In genomic region chr7:34133117-34133762, GRCm38 (mm10) we compare ENCODE assay signal across 9 mouse cellular contexts. TPM values are rescaled to one million over a fixed set of nuclear protein-coding genes. Genes with fewer than 3 reads are reported as not detected.
A peak's percentile ranks its signal among the peaks of the same experiment; 100 is the strongest.
DNase-seq lines count a peak whose midpoint lies in the region; ATAC-seq and TF ChIP-seq lines count a peak whose summit lies in the region.
"Had no signal": no experiment of that assay in that cellular context is flagged by ENCODE, and none has a peak within 500 bp of the region (broad histone marks: within the 10 kb centered on the region; RNA-seq: fewer than 3 reads in every experiment).

Wtip (minus strand) TSS chr7:34133268.

- DNase-seq in left cerebral cortex, adult 2 months (ENCODE audit: extremely low spot score in 1 of 2, low spot score in 2 of 2): peak; percentile 44 to 63
- DNase-seq in left cerebral cortex, adult 9 months (ENCODE audit: low spot score in 2 of 2): no peak
- peak; percentile 92 for DNase-seq in embryo, embryonic 9.5 days (ENCODE audit: extremely low spot score)
- peak; percentile 90 for DNase-seq in limb, embryonic 11.5 days (ENCODE audit: low spot score)
- peak; percentile 92 for DNase-seq in midbrain, embryonic 14.5 days

- no peaks in the 10 kb centered on the region for H3K36me3 ChIP-seq in intestine, embryonic 16.5 days (ENCODE audit: control insufficient read depth, insufficient read depth, low read length)
- H3K36me3 ChIP-seq in limb, embryonic 11.5 days (ENCODE audit: control insufficient read depth, insufficient read depth, low read length): no peaks in the 10 kb centered on the region
- H3K36me3 ChIP-seq in midbrain, embryonic 14.5 days (ENCODE audit: control insufficient read depth, insufficient read depth, low read length): no peaks in the 10 kb centered on the region
- H3K36me3 ChIP-seq in testis, adult 2 months (ENCODE audit: control insufficient read depth, insufficient read depth, low read length): no peaks in the 10 kb centered on the region

- no peak for TF ChIP-seq CTCF in left cerebral cortex, adult 2 months (IDR thresholded peaks at IDR 0.05)
- TF ChIP-seq CTCF in testis, adult 2 months (IDR thresholded peaks at IDR 0.05; ENCODE audit: control insufficient read depth, insufficient read depth, insufficient replicate concordance, low read depth, low read length): no peak

- H3K27ac ChIP-seq in left cerebral cortex, adult 2 months: peak within 1 kb of the TSS; percentile 44
- peak within 1 kb of the TSS; percentile 64 for H3K27ac ChIP-seq in intestine, embryonic 16.5 days (ENCODE audit: low read length)
- H3K27ac ChIP-seq in limb, embryonic 11.5 days (replicated peaks; ENCODE audit: low read depth, low read length): peak within 1 kb of the TSS; percentile 84
- H3K27ac ChIP-seq in midbrain, embryonic 14.5 days (replicated peaks; ENCODE audit: low read depth, low read length): peak within 1 kb of the TSS; percentile 71
- H3K27ac ChIP-seq in testis, adult 2 months (ENCODE audit: control insufficient read depth, insufficient read depth, low read depth, low read length): peak within 1 kb of the TSS; percentile 78

- intact Hi-C loops in left cerebral cortex, adult 2 months (cut with DNase I): no loop called here

- H3K4me1 ChIP-seq in intestine, embryonic 16.5 days (ENCODE audit: control insufficient read depth, insufficient read depth, low read length): peaks cover 5% of the 10 kb centered on the region; the same call in 1 of the 2 replicates
- peaks cover 8% of the 10 kb centered on the region; the same call in 1 of the 2 replicates for H3K4me1 ChIP-seq in limb, embryonic 11.5 days (ENCODE audit: control insufficient read depth, insufficient read depth, low read length)
- peaks cover 14% of the 10 kb centered on the region for H3K4me1 ChIP-seq in midbrain, embryonic 14.5 days (ENCODE audit: control insufficient read depth, insufficient read depth, low read length)
- peaks cover 8% of the 10 kb centered on the region for H3K4me1 ChIP-seq in testis, adult 2 months (ENCODE audit: control insufficient read depth, insufficient read depth, low read length)

- H3K27me3 ChIP-seq in intestine, embryonic 16.5 days (replicated peaks; ENCODE audit: control insufficient read depth, insufficient read depth, low read length): no peaks in the 10 kb centered on the region
- no peaks in the 10 kb centered on the region for H3K27me3 ChIP-seq in limb, embryonic 11.5 days (ENCODE audit: control insufficient read depth, insufficient read depth, low read length)
- no peaks in the 10 kb centered on the region for H3K27me3 ChIP-seq in midbrain, embryonic 14.5 days (ENCODE audit: control insufficient read depth, insufficient read depth, low read length)
- no peaks in the 10 kb centered on the region for H3K27me3 ChIP-seq in testis, adult 2 months (ENCODE audit: control insufficient read depth, insufficient read depth, low read length)

- peak within 1 kb of the TSS; percentile 70 for H3K4me2 ChIP-seq in intestine, embryonic 16.5 days (ENCODE audit: low read depth, low read length)
- peak within 1 kb of the TSS; percentile 54 for H3K4me2 ChIP-seq in limb, embryonic 11.5 days (ENCODE audit: low read depth, severe bottlenecking)
- peak within 1 kb of the TSS; percentile 64 for H3K4me2 ChIP-seq in midbrain, embryonic 14.5 days (ENCODE audit: low read length)

- TF ChIP-seq POLR2A in testis, adult 2 months (IDR thresholded peaks at IDR 0.05; ENCODE audit: control insufficient read depth, low read depth, low read length): no peak

- H3K4me3 ChIP-seq in left cerebral cortex, adult 2 months: peak within 1 kb of the TSS; percentile 47
- peak within 1 kb of the TSS; percentile 68 for H3K4me3 ChIP-seq in intestine, embryonic 16.5 days (ENCODE audit: low read length)
- H3K4me3 ChIP-seq in limb, embryonic 11.5 days (ENCODE audit: low read depth, low read length): peak within 1 kb of the TSS; percentile 65
- H3K4me3 ChIP-seq in midbrain, embryonic 14.5 days (replicated peaks; ENCODE audit: low read depth, low read length): peak within 1 kb of the TSS; percentile 70
- H3K4me3 ChIP-seq in testis, adult 2 months (ENCODE audit: control insufficient read depth, low read depth, low read length): peak within 1 kb of the TSS; percentile 89

- under 1% methylated on average over 61 of the region's 65 CpGs for WGBS in intestine, embryonic 16.5 days
- WGBS in limb, embryonic 11.5 days: 2% methylated on average over 29 of the region's 65 CpGs
- 1% methylated on average over 46 of the region's 65 CpGs for WGBS in midbrain, embryonic 14.5 days

- ATAC-seq in granulocyte monocyte progenitor cell, adult 5-6 weeks (replicated peaks; ENCODE audit: poor library complexity, severe bottlenecking): peak; percentile 52
- ATAC-seq in intestine, embryonic 16.5 days: peak; percentile 89
- peak; percentile 91 for ATAC-seq in limb, embryonic 11.5 days (ENCODE audit: insufficient number of reproducible peaks, low FRiP score, low TSS enrichment, low read depth)
- peak; percentile 85 for ATAC-seq in midbrain, embryonic 14.5 days (ENCODE audit: low FRiP score, low TSS enrichment)

- peak within 1 kb of the TSS; percentile 80 for H3K9ac ChIP-seq in intestine, embryonic 16.5 days (ENCODE audit: low read depth, low read length)
- peak within 1 kb of the TSS; percentile 88 for H3K9ac ChIP-seq in limb, embryonic 11.5 days (ENCODE audit: low read length)
- peak within 1 kb of the TSS; percentile 76 for H3K9ac ChIP-seq in midbrain, embryonic 14.5 days (replicated peaks; ENCODE audit: low read length)

- H3K9me3 ChIP-seq in intestine, embryonic 16.5 days (ENCODE audit: control insufficient read depth, low read length): no peaks in the 10 kb centered on the region
- H3K9me3 ChIP-seq in limb, embryonic 11.5 days (ENCODE audit: control insufficient read depth, low read length): no peaks in the 10 kb centered on the region
- no peaks in the 10 kb centered on the region for H3K9me3 ChIP-seq in midbrain, embryonic 14.5 days (ENCODE audit: control insufficient read depth, low read length)

RNA-seq across cellular contexts. Expression of gene Wtip, which starts in this region (rescaled TPM):
- total RNA-seq in left cerebral cortex, adult 2 months (2021): 10 to 100 TPM in 1 of 2 experiments, 1 to 10 TPM in 1; 9.8 to 11.7 TPM
- total RNA-seq in granulocyte monocyte progenitor cell, adult 5-6 weeks (2014; fragmentation: Nextera tagmentation): not detected in 2 replicates
- 0.09 and 0.26 TPM in 2 replicates for total RNA-seq in granulocyte monocyte progenitor cell, adult 5-6 weeks (2017)
- polyA plus RNA-seq in intestine, embryonic 16.5 days (2015; fragmentation: Nextera tagmentation; extraction: Ambion mirVana): 3.2 and 3.4 TPM in 2 replicates
- 7.1 and 7.2 TPM in 2 replicates for polyA plus RNA-seq in limb, embryonic 11.5 days (2014; fragmentation: Nextera tagmentation; extraction: Ambion mirVana)
- polyA plus RNA-seq in midbrain, embryonic 14.5 days (2014; fragmentation: Nextera tagmentation; extraction: Ambion mirVana): 2.8 TPM in 2 replicates
- polyA plus RNA-seq in testis, adult 2 months (2012; rRNA removed): 10.6 and 12.1 TPM in 2 replicates
- total RNA-seq: CH12.LX had no signal

Comparison
In these comparisons a context has a peak if more than half of its experiments do, and no peak if none do; other contexts are left out.
1. RNA of gene Wtip (total RNA-seq): 9.8 to 11.7 TPM in left cerebral cortex, adult 2 months; 0.09 to 0.26 TPM in granulocyte monocyte progenitor cell, adult 5-6 weeks; every median in the first group is over 4 times any median in the second.
2. DNase-seq: peak in left cerebral cortex, adult 2 months (2 of 2), embryo, embryonic 9.5 days (single experiment), limb, embryonic 11.5 days (single experiment) and midbrain, embryonic 14.5 days (single experiment); none in left cerebral cortex, adult 9 months (0 of 2).
3. Peak in ATAC-seq in granulocyte monocyte progenitor cell, adult 5-6 weeks; RNA of the gene not detected or under 1 TPM.
4. Peak in every context shown above with its lines, with median percentiles within 50 percentile points of each other: H3K27ac ChIP-seq, H3K4me3 ChIP-seq, ATAC-seq, H3K4me2 ChIP-seq and H3K9ac ChIP-seq.